22 mouse cellular contexts compared by ENCODE assay signal in the genomic region with DNA sequence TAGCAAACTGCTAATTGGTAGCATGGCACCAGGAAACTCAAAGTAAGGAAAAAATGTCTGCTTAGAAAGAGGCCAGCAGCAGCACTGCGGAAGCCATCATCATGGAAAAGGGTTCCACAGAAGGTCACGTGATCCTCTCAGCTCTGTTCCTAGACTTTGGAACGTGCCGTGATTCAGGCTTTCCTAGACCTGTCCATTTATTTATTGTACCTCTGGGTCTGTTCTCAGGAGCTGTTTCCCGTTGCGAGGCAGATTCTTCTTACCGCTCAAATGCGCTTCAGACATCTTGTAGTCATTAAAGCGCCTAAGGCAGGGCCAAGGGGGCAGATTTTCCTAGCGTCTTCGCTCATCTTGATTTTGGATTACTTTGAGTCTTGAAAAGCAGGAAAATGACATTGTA.
A peak's percentile ranks its signal among the peaks of the same experiment; 100 is the strongest.
DNase-seq lines count a peak whose midpoint lies in the region; ATAC-seq and TF ChIP-seq lines count a peak whose summit lies in the region.
"Had no signal": no experiment of that assay in that cellular context is flagged by ENCODE, and none has a peak within 500 bp of the region (broad histone marks: within the 10 kb centered on the region; RNA-seq: fewer than 3 reads in every experiment).

No protein-coding gene starts in this region.

- H3K27me3 ChIP-seq in embryonic facial prominence, embryonic 11.5 days (ENCODE audit: control insufficient read depth, insufficient read depth, low read length) = no peaks in the 10 kb centered on the region
- H3K27me3 ChIP-seq in embryonic facial prominence, embryonic 10.5 days (replicated peaks; ENCODE audit: low read depth, poor library complexity, severe bottlenecking) = peaks cover 4% of the 10 kb centered on the region; the same call in 1 of the 2 replicates
- H3K27me3 ChIP-seq in heart, embryonic 13.5 days (replicated peaks) = no peaks in the 10 kb centered on the region
- H3K27me3 ChIP-seq in heart, embryonic 10.5 days (ENCODE audit: insufficient read depth, poor library complexity, severe bottlenecking) = no peaks in the 10 kb centered on the region
- no peaks in the 10 kb centered on the region for H3K27me3 ChIP-seq in heart, postnatal 0 days (ENCODE audit: control insufficient read depth, insufficient read depth, low read length)
- H3K27me3 ChIP-seq in limb, embryonic 15.5 days = no peaks in the 10 kb centered on the region
- H3K27me3 ChIP-seq: embryonic facial prominence, embryonic 13.5 days; forebrain, embryonic 13.5 days; hindbrain, embryonic 13.5 days had no signal

- intact Hi-C loops in heart, postnatal 10 days (cut with DNase I) = loop anchor here (2.0 kb wide), 1 partner anchor 89 kb away; no protein-coding TSS in a partner anchor

- ATAC-seq in embryonic facial prominence, embryonic 11.5 days (replicated peaks; ENCODE audit: insufficient number of reproducible peaks, low FRiP score, low TSS enrichment, low read depth) = no peak
- no peak for ATAC-seq in heart, embryonic 13.5 days (ENCODE audit: extremely low read depth, insufficient number of reproducible peaks, low FRiP score, low TSS enrichment)
- no peak for ATAC-seq in heart, postnatal 0 days (ENCODE audit: insufficient read depth, low read depth)
- peak; percentile 72 for ATAC-seq in limb, embryonic 15.5 days (ENCODE audit: insufficient number of reproducible peaks, low FRiP score, low TSS enrichment, low read depth)
- ATAC-seq: CD4-positive, CD25-positive, alpha-beta regulatory T cell, adult 4 months; forebrain, embryonic 13.5 days; forebrain, postnatal 0 days; hindbrain, postnatal 0 days had no signal

- H3K4me2 ChIP-seq in embryonic facial prominence, embryonic 11.5 days (ENCODE audit: low read depth, low read length) = no peak overlapping the region
- H3K4me2 ChIP-seq in heart, embryonic 13.5 days = no peak overlapping the region
- no peak overlapping the region for H3K4me2 ChIP-seq in heart, postnatal 0 days (ENCODE audit: low read depth, low read length)
- H3K4me2 ChIP-seq in limb, embryonic 15.5 days = no peak overlapping the region
- H3K4me2 ChIP-seq: embryonic facial prominence, embryonic 13.5 days; forebrain, embryonic 13.5 days; hindbrain, embryonic 13.5 days had no signal

- H3K27ac ChIP-seq in embryonic facial prominence, embryonic 11.5 days (replicated peaks; ENCODE audit: low read depth, low read length) = no peak overlapping the region
- H3K27ac ChIP-seq in embryonic facial prominence, embryonic 10.5 days (replicated peaks) = no peak overlapping the region
- H3K27ac ChIP-seq in heart, embryonic 13.5 days (replicated peaks) = peak overlapping the region; percentile 61
- H3K27ac ChIP-seq in heart, embryonic 10.5 days = no peak overlapping the region
- H3K27ac ChIP-seq in heart, postnatal 0 days (ENCODE audit: low read depth) = peak overlapping the region; percentile 78
- H3K27ac ChIP-seq in limb, embryonic 15.5 days = no peak overlapping the region
- H3K27ac ChIP-seq: embryonic facial prominence, embryonic 13.5 days; forebrain, embryonic 13.5 days; hindbrain, embryonic 13.5 days; hindbrain, postnatal 0 days had no signal

- no peak overlapping the region for H3K9ac ChIP-seq in embryonic facial prominence, embryonic 11.5 days (replicated peaks; ENCODE audit: low read length)
- H3K9ac ChIP-seq in heart, embryonic 13.5 days = no peak overlapping the region
- H3K9ac ChIP-seq in heart, postnatal 0 days (replicated peaks; ENCODE audit: low read depth, low read length) = no peak overlapping the region
- no peak overlapping the region for H3K9ac ChIP-seq in limb, embryonic 15.5 days
- H3K9ac ChIP-seq: embryonic facial prominence, embryonic 13.5 days; forebrain, embryonic 13.5 days; forebrain, postnatal 0 days; hindbrain, embryonic 13.5 days had no signal

- peak; percentile 45 for DNase-seq in embryonic facial prominence, embryonic 11.5 days (ENCODE audit: low spot score)
- no peak for DNase-seq in embryonic facial prominence, embryonic 10.5 days (ENCODE audit: low spot score)
- no peak for DNase-seq in heart, embryonic 10.5 days (ENCODE audit: low spot score)
- DNase-seq in heart, postnatal 0 days (ENCODE audit: low spot score) = no peak
- DNase-seq in heart, postnatal 10 days = no peak
- DNase-seq: adrenal gland, postnatal 10 days; B cell, adult 2 months; cerebellum, adult 11 months; cerebellum, adult 8-10 months; cerebellum, postnatal 14 days; embryo, embryonic 11 days; forebrain, postnatal 0 days; gastrocnemius, postnatal 14 days; kidney, adult 11 months had no signal

- WGBS in embryonic facial prominence, embryonic 11.5 days = 75% methylated on average over 11 of the region's 11 CpGs
- WGBS in embryonic facial prominence, embryonic 10.5 days = 83% methylated on average over 11 of the region's 11 CpGs
- WGBS in heart, embryonic 13.5 days = 90% methylated on average over 11 of the region's 11 CpGs
- WGBS in heart, embryonic 10.5 days = 89% methylated on average over 11 of the region's 11 CpGs
- 95% methylated on average over 11 of the region's 11 CpGs for WGBS in heart, postnatal 0 days
- 65% methylated on average over 11 of the region's 11 CpGs for WGBS in limb, embryonic 15.5 days

- TF ChIP-seq CTCF in heart, postnatal 0 days (IDR thresholded peaks at IDR 0.05; ENCODE audit: low read depth) = no peak

- H3K4me1 ChIP-seq in embryonic facial prominence, embryonic 11.5 days (ENCODE audit: control insufficient read depth, insufficient read depth, low read length) = no peaks in the 10 kb centered on the region
- peaks cover 18% of the 10 kb centered on the region for H3K4me1 ChIP-seq in embryonic facial prominence, embryonic 10.5 days
- H3K4me1 ChIP-seq in heart, embryonic 13.5 days = peaks cover 37% of the 10 kb centered on the region
- peaks cover 5% of the 10 kb centered on the region for H3K4me1 ChIP-seq in heart, embryonic 10.5 days
- H3K4me1 ChIP-seq in heart, postnatal 0 days (ENCODE audit: control insufficient read depth, insufficient read depth) = peaks cover 28% of the 10 kb centered on the region
- peaks cover 16% of the 10 kb centered on the region for H3K4me1 ChIP-seq in limb, embryonic 15.5 days

- TF ChIP-seq EP300 in heart, postnatal 0 days (IDR thresholded peaks at IDR 0.05; ENCODE audit: low read depth) = no peak

- no peaks in the 10 kb centered on the region for H3K9me3 ChIP-seq in embryonic facial prominence, embryonic 11.5 days (replicated peaks; ENCODE audit: control insufficient read depth, low read length)
- H3K9me3 ChIP-seq in embryonic facial prominence, embryonic 10.5 days = no peaks in the 10 kb centered on the region
- no peaks in the 10 kb centered on the region for H3K9me3 ChIP-seq in heart, embryonic 13.5 days
- no peaks in the 10 kb centered on the region for H3K9me3 ChIP-seq in heart, embryonic 10.5 days
- no peaks in the 10 kb centered on the region for H3K9me3 ChIP-seq in heart, postnatal 0 days (replicated peaks; ENCODE audit: control insufficient read depth, low read length)
- no peaks in the 10 kb centered on the region for H3K9me3 ChIP-seq in limb, embryonic 15.5 days
- H3K9me3 ChIP-seq: embryonic facial prominence, embryonic 13.5 days; forebrain, embryonic 13.5 days; hindbrain, embryonic 13.5 days had no signal

- H3K36me3 ChIP-seq in embryonic facial prominence, embryonic 11.5 days (replicated peaks; ENCODE audit: control insufficient read depth, insufficient read depth, low read depth, low read length) = no peaks in the 10 kb centered on the region
- H3K36me3 ChIP-seq in embryonic facial prominence, embryonic 10.5 days (replicated peaks) = no peaks in the 10 kb centered on the region
- H3K36me3 ChIP-seq in heart, embryonic 13.5 days = no peaks in the 10 kb centered on the region
- H3K36me3 ChIP-seq in heart, embryonic 10.5 days = no peaks in the 10 kb centered on the region
- no peaks in the 10 kb centered on the region for H3K36me3 ChIP-seq in heart, postnatal 0 days (replicated peaks; ENCODE audit: control insufficient read depth, insufficient read depth, low read length)
- H3K36me3 ChIP-seq in limb, embryonic 15.5 days = no peaks in the 10 kb centered on the region
- H3K36me3 ChIP-seq: embryonic facial prominence, embryonic 13.5 days; G1E; hindbrain, embryonic 13.5 days had no signal

- no peak overlapping the region for H3K4me3 ChIP-seq in embryonic facial prominence, embryonic 11.5 days (ENCODE audit: low read depth, low read length)
- H3K4me3 ChIP-seq in embryonic facial prominence, embryonic 10.5 days = no peak overlapping the region
- no peak overlapping the region for H3K4me3 ChIP-seq in heart, embryonic 13.5 days
- no peak overlapping the region for H3K4me3 ChIP-seq in heart, embryonic 10.5 days
- H3K4me3 ChIP-seq in heart, postnatal 0 days (ENCODE audit: low read depth, low read length) = no peak overlapping the region
- no peak overlapping the region for H3K4me3 ChIP-seq in limb, embryonic 15.5 days
- H3K4me3 ChIP-seq: embryonic facial prominence, embryonic 13.5 days; forebrain, embryonic 13.5 days; hindbrain, embryonic 13.5 days had no signal

Comparison
In these comparisons a context has a peak if more than half of its experiments do, and no peak if none do; other contexts are left out.
1. H3K27ac ChIP-seq: peak in heart, embryonic 13.5 days (single experiment) and heart, postnatal 0 days (single experiment); none in embryonic facial prominence, embryonic 11.5 days (single experiment), embryonic facial prominence, embryonic 10.5 days (single experiment), heart, embryonic 10.5 days (single experiment) and limb, embryonic 15.5 days (single experiment).